Mouse (Mus musculus) MEL (cell line): ENCODE results near the gene Hace1. TPM values are rescaled to one million over a fixed set of nuclear protein-coding genes. Genes with fewer than 3 reads are reported as not detected.

ENCODE experiments used
- DNase-seq: peaks from one replicate; pipeline ENCODE4 v3.0.0; 2011; ENCODE audit warnings: low read depth, low spot score
- H3K27ac ChIP-seq: 2 replicates; pipeline ENCODE4 v1.5.1; 2012; ENCODE audit warnings: low read depth, mild to moderate bottlenecking, control low read depth, low read length, moderate library complexity; ENCODE audit not compliant: control insufficient read depth
- H3K27me3 ChIP-seq, 2 experiments: fragments of 150-350 bp in 1 of 2; sonication (generic) in 1 of 2; 2 replicates each; pipeline ENCODE4 v1.6.1; 2012; ENCODE audit warnings: low read length in 2 of 2, mild to moderate bottlenecking in 2 of 2, improper control_type of control experiment in 1 of 2, moderate library complexity in 1 of 2; ENCODE audit not compliant: insufficient read depth in 2 of 2, control insufficient read depth in 1 of 2
- H3K36me3 ChIP-seq, 2 experiments: 2 replicates each; pipeline ENCODE4 v1.6.1; 2012 to 2014; ENCODE audit warnings: low read length in 2 of 2, improper control_type of control experiment in 1 of 2, inconsistent platforms in 1 of 2, mild to moderate bottlenecking in 1 of 2; ENCODE audit not compliant: insufficient read depth in 2 of 2, control insufficient read depth in 1 of 2
- H3K4me1 ChIP-seq, 2 experiments: fragments of 150-350 bp in 1 of 2; sonication (generic) in 1 of 2; 2 replicates each; pipeline ENCODE4 v1.6.1; 2012; ENCODE audit warnings: low read length in 2 of 2, improper control_type of control experiment in 1 of 2, mild to moderate bottlenecking in 1 of 2; ENCODE audit not compliant: insufficient read depth in 2 of 2, control insufficient read depth in 1 of 2
- H3K4me3 ChIP-seq, 2 experiments: fragments of 150-350 bp in 1 of 2; sonication (generic) in 1 of 2; 2 replicates each; pipeline ENCODE4 v1.5.1; 2012; ENCODE audit warnings: low read depth in 2 of 2, low read length in 2 of 2, mild to moderate bottlenecking in 2 of 2, moderate library complexity in 2 of 2, control low read depth in 1 of 2, improper control_type of control experiment in 1 of 2; ENCODE audit not compliant: control insufficient read depth in 1 of 2, insufficient read depth in 1 of 2
- H3K79me2 ChIP-seq: 2 replicates; pipeline ENCODE4 v1.6.1; 2012; ENCODE audit warnings: mild to moderate bottlenecking, low read length, moderate library complexity; ENCODE audit not compliant: control insufficient read depth, poor library complexity, insufficient read depth
- H3K9ac ChIP-seq: 2 replicates; pipeline ENCODE4 v1.6.1; 2012; ENCODE audit warnings: low read depth, mild to moderate bottlenecking, control low read depth, low read length, moderate library complexity; ENCODE audit not compliant: control insufficient read depth, poor library complexity, severe bottlenecking
- H3K9me3 ChIP-seq: fragments of 150-350 bp; sonication (generic); replicated peaks from 2 replicates; pipeline ENCODE4 v1.6.1; 2012; ENCODE audit warnings: mild to moderate bottlenecking, low read length, improper control_type of control experiment, moderate library complexity; ENCODE audit not compliant: insufficient read depth
- CTCF ChIP-seq, 3 experiments: IDR thresholded peaks in 2 of 3; conservative IDR thresholded peaks in 1 of 3; 2 replicates each; pipeline ENCODE4 v1.5.1; 2011 to 2012; ENCODE audit warnings: low read length in 3 of 3, low read depth in 2 of 3, mild to moderate bottlenecking in 2 of 3, improper control_type of control experiment in 1 of 3, inconsistent platforms in 1 of 3, mixed read lengths in 1 of 3, moderate library complexity in 1 of 3; ENCODE audit not compliant: control insufficient read depth in 1 of 3, insufficient read depth in 1 of 3, poor library complexity in 1 of 3, severe bottlenecking in 1 of 3
- ETS1 ChIP-seq: IDR thresholded peaks from 2 replicates; pipeline ENCODE4 v1.6.1; 2012; ENCODE audit warnings: low read depth, mild to moderate bottlenecking, inconsistent platforms, low read length, improper control_type of control experiment, moderate library complexity
- MAZ ChIP-seq: IDR thresholded peaks from 2 replicates; pipeline ENCODE4 v1.6.1; 2012; ENCODE audit warnings: low read depth, mild to moderate bottlenecking, inconsistent platforms, low read length, improper control_type of control experiment
- MEF2A ChIP-seq: IDR thresholded peaks from 2 replicates; pipeline ENCODE4 v1.6.1; 2014; ENCODE audit warnings: low read depth, mild to moderate bottlenecking, inconsistent platforms, low read length, improper control_type of control experiment; ENCODE audit not compliant: poor library complexity, insufficient replicate concordance, severe bottlenecking; ENCODE audit errors: extremely low read depth
- MYC ChIP-seq: IDR thresholded peaks from 2 replicates; pipeline ENCODE4 v1.6.1; 2011; ENCODE audit warnings: low read depth, mild to moderate bottlenecking, low read length, improper control_type of control experiment, moderate library complexity
- POLR2AphosphoS2 ChIP-seq: IDR thresholded peaks from 2 replicates; pipeline ENCODE4 v1.6.1; 2011; ENCODE audit warnings: low read length, improper control_type of control experiment
- POLR2AphosphoS5 ChIP-seq: IDR thresholded peaks from 2 replicates; pipeline ENCODE4 v1.6.1; 2012; ENCODE audit warnings: low read depth, borderline replicate concordance, mild to moderate bottlenecking, inconsistent platforms, low read length, moderate library complexity, mixed read lengths
- RAD21 ChIP-seq: IDR thresholded peaks from 2 replicates; pipeline ENCODE4 v1.6.1; 2011; ENCODE audit warnings: mild to moderate bottlenecking, low read depth, low read length, improper control_type of control experiment
- RCOR1 ChIP-seq: IDR thresholded peaks from 2 replicates; pipeline ENCODE4 v1.6.1; 2012; ENCODE audit warnings: low read depth, mild to moderate bottlenecking, inconsistent platforms, low read length, improper control_type of control experiment
- SIN3A ChIP-seq: IDR thresholded peaks from 2 replicates; pipeline ENCODE4 v1.6.1; 2012; ENCODE audit warnings: low read length, improper control_type of control experiment, inconsistent platforms
- SMC3 ChIP-seq: IDR thresholded peaks from 2 replicates; pipeline ENCODE4 v1.6.1; 2011; ENCODE audit warnings: low read depth, low read length, improper control_type of control experiment
- TBP ChIP-seq: IDR thresholded peaks from 2 replicates; pipeline ENCODE4 v1.8.0; 2011; ENCODE audit warnings: low read depth, low read length, improper control_type of control experiment
- TCF12 ChIP-seq: IDR thresholded peaks from 2 replicates; pipeline ENCODE4 v1.6.1; 2014; ENCODE audit warnings: low read depth, mild to moderate bottlenecking, inconsistent platforms, low read length, improper control_type of control experiment, moderate library complexity
- USF1 ChIP-seq: IDR thresholded peaks from 2 replicates; pipeline ENCODE4 v1.6.1; 2014; ENCODE audit warnings: low read depth, mild to moderate bottlenecking, inconsistent platforms, low read length, improper control_type of control experiment, moderate library complexity
- USF2 ChIP-seq, 2 experiments: IDR thresholded peaks; 2 replicates each; pipeline ENCODE4 v1.6.1; 2011 to 2012; ENCODE audit warnings: improper control_type of control experiment in 2 of 2, low read length in 2 of 2, borderline replicate concordance in 1 of 2, inconsistent platforms in 1 of 2, low read depth in 1 of 2, mild to moderate bottlenecking in 1 of 2; ENCODE audit not compliant: insufficient read depth in 1 of 2
- ZC3H11A ChIP-seq: IDR thresholded peaks from 2 replicates; pipeline ENCODE4 v1.6.1; 2012; ENCODE audit warnings: low read depth, mild to moderate bottlenecking, inconsistent platforms, low read length, improper control_type of control experiment
- ZNF384 ChIP-seq: IDR thresholded peaks from 2 replicates; pipeline ENCODE4 v1.6.1; 2012; ENCODE audit warnings: low read depth, mild to moderate bottlenecking, inconsistent platforms, low read length, improper control_type of control experiment
- polyA plus RNA-seq, 2 experiments: library from polyadenylated mRNA; stranded (reverse) in 1 of 2; unstranded in 1 of 2; fragments of >175 nt in 1 of 2; fragments of >200 nt in 1 of 2; gene quantifications; 2 replicates each; pipeline versions ENCODE4 v1.2.1 to v1.2.4; 2012; ENCODE audit warnings: low replicate concordance in 2 of 2, low read depth in 1 of 2; ENCODE audit not compliant: insufficient read length in 2 of 2, insufficient read depth in 1 of 2, missing spikeins in 1 of 2
- total RNA-seq: library from RNA; depleted of rRNA; stranded (reverse); fragments of 300-350 nt; gene quantifications from 2 replicates; pipeline ENCODE4 v1.2.3, GENCODE M21; 2012

Gene Hace1
- total and polyA plus RNA-seq, 3 experiments: 7.6 to 10.1 TPM; not detected in 1

GRCm38 (mm10) chr10:45668266-45668665, 90.6 kb downstream of the Hace1 start:
- H3K27me3 ChIP-seq: no peaks in the 10 kb centered on the region
- no peak overlapping the region for H3K9ac ChIP-seq
- no peak for DNase-seq
- H3K27ac ChIP-seq: no peak overlapping the region
- no peaks in the 10 kb centered on the region for H3K9me3 ChIP-seq
- H3K4me3 ChIP-seq: no peak overlapping the region
- no peaks in the 10 kb centered on the region for H3K79me2 ChIP-seq
- no peaks in the 10 kb centered on the region for H3K4me1 ChIP-seq
- TF ChIP-seq ETS1: no peak
- no peak for TF ChIP-seq MEF2A
- TF ChIP-seq USF2 (IDR thresholded peaks at IDR 0.05; ENCODE audit: borderline replicate concordance in 1 of 2, insufficient read depth in 1 of 2, low read depth in 1 of 2, low read length in 2 of 2): no peak
- no peak for TF ChIP-seq POLR2AphosphoS5
- no peak for TF ChIP-seq RCOR1
- TF ChIP-seq SMC3: no peak
- TF ChIP-seq MYC: no peak
- TF ChIP-seq ZC3H11A: no peak
- TF ChIP-seq MAZ: no peak
- TF ChIP-seq TBP: no peak
- no peak for TF ChIP-seq SIN3A
- H3K36me3 ChIP-seq: no peaks in the 10 kb centered on the region

- Histone ChIP-seq H3K4me1 (0 out of 4 replicates have a peak, but pooled peaks cover 0 to 2% of the 10 kb centered on the region in 2 experiments), H3K79me2 (no peaks in the 10 kb centered on the region), H3K4me3 (no peak overlapping the region), H3K9me3 (no peaks in the 10 kb centered on the region), H3K27ac (no peak overlapping the region), H3K36me3 (peaks cover 0 to 4% of the 10 kb centered on the region in 2 experiments; a peak in 1 of 4 replicates), H3K9ac (no peak overlapping the region), H3K27me3 (no peaks in the 10 kb centered on the region)
- TF ChIP-seq ZNF384 (no peak), POLR2AphosphoS2 (no peak), USF1 (no peak), RAD21 (peak; percentile 80), SIN3A (no peak), TCF12 (no peak), CTCF (IDR thresholded peaks at IDR 0.05 in 2 of 3, conservative IDR thresholded peaks at IDR 0.05 in 1 of 3; ENCODE audit: control insufficient read depth in 1 of 3, insufficient read depth in 1 of 3, low read depth in 2 of 3, low read length in 3 of 3, poor library complexity in 1 of 3, severe bottlenecking in 1 of 3) (peak; percentile 8 to 72 (median 19); a peak in 2 of 6 replicates), SMC3 (peak; percentile 47; the same call in 1 of the 2 replicates), ZC3H11A (peak; percentile 37)
- peak; percentile 42 for DNase-seq
Measured at GRCm38 (mm10) chr10:45676796-45677195, 99.2 kb downstream of the Hace1 start.
